Mouse (Mus musculus): ENCODE results near the gene Eid3.

Gene Eid3

DNA sequence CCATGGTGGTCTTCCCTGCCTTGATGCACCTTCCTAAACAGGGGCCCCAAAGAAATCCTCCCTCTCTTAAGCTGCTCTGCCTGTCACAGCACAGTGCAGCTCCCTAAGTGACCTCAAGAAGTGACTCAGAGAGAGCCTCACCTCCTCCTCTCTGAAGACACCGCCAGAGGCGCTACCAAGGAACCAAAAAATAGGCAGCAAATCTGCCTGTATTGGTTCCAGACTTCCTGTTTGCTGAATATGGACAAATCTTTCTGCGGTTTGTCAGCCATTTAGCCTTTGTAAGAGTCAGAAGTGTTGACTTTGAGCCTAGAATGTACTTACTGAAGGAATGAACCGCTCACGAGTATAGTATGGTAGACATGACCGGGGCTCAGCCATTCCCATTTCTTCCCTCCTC, 47.3 kb downstream of the Eid3 start:
- peak; percentile 40 for DNase-seq (ENCODE audit: low spot score)

Measured in adipocyte (in vitro differentiated cells).